Mouse (Mus musculus) 3T3-L1 (cell line): ENCODE data around the gene Psmd9.
A peak's percentile ranks its signal among the peaks of the same experiment; 100 is the strongest.

Experiments
- DNase-seq: peaks from one replicate; pipeline ENCODE4 v3.0.0-alpha.2; 2015; ENCODE audit warnings: low read depth, low spot score

The Psmd9 gene

DNA sequence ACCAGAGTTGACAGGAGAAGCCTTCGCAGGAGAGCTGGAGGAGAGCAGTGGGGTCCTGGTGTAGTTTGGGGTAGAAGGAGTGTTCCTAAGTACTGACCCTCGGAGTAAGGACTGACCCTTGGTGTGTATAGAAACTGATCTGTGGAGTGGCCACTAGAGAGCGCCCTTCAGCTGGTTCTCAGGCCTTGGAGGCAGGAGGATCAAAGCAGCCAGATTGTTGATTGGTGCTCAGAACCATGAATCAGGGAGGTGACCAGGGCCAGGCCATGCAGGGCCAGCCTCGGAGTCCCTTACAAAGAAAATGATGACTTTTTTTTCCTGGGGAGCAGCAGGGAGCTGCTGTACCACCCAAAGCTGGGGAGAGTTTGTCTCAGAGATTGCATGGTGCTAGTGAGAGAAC is 76.3 kb downstream of the Psmd9 start:
- DNase-seq: peak; percentile 84

DNA sequence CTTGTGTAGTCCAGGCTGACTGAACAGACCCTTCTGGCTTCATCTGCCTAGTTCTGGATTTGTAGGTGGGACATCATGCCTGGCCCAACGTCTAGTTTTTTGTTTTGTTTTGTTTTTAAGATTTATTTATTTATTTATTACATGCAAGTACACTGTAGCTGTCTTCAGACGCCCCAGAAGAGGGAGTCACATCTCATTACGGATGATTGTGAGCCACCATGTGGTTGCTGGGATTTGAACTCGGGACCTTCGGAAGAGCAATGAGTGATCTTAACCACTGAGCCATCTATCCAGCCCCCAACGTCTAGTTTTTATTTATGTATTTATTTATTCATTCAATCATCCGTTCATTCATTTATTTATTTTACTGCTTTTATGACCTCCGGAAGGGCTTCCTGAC is 82.2 kb downstream of the Psmd9 start:
- no peak for DNase-seq

DNA sequence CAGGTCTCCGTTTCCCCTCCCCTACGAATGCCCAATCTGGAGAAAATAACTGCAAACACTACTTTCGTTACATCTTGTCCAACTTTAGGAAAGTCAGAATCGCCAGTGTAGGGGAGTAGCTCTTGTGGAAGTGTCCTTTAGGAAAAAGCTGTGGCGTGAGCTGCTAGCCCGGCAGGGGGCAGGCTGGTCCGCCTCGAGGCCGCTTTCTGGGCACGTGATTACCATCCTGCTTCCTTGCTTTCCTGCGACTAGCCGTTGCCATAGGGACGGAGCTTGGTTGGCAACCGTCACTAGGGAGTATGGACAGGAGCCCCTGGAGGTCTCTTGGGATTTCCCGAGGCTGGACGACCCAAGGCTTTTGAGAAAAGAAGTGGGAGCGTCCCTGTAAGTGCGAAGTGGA is 82.6 kb downstream of the Psmd9 start, which contains the start of gene Wdr66:
Gene Wdr66 (plus strand): TSS at position 269 of the 400 bp plus-strand sequence.
- peak; percentile 57 for DNase-seq

- DNase-seq: peak; percentile 69
Observed at GRCm38 (mm10) chr5:123256841-123257755, 87.9 kb downstream of the Psmd9 start.

- DNase-seq: peak; percentile 63
Observed at GRCm38 (mm10) chr5:123258990-123259389, 89.8 kb downstream of the Psmd9 start.

- DNase-seq: no peak
Observed at GRCm38 (mm10) chr5:123260698-123261097, 91.5 kb downstream of the Psmd9 start.

GRCm38 (mm10) chr5:123266909-123267308 is 97.7 kb downstream of the Psmd9 start:
- no peak for DNase-seq

DNA sequence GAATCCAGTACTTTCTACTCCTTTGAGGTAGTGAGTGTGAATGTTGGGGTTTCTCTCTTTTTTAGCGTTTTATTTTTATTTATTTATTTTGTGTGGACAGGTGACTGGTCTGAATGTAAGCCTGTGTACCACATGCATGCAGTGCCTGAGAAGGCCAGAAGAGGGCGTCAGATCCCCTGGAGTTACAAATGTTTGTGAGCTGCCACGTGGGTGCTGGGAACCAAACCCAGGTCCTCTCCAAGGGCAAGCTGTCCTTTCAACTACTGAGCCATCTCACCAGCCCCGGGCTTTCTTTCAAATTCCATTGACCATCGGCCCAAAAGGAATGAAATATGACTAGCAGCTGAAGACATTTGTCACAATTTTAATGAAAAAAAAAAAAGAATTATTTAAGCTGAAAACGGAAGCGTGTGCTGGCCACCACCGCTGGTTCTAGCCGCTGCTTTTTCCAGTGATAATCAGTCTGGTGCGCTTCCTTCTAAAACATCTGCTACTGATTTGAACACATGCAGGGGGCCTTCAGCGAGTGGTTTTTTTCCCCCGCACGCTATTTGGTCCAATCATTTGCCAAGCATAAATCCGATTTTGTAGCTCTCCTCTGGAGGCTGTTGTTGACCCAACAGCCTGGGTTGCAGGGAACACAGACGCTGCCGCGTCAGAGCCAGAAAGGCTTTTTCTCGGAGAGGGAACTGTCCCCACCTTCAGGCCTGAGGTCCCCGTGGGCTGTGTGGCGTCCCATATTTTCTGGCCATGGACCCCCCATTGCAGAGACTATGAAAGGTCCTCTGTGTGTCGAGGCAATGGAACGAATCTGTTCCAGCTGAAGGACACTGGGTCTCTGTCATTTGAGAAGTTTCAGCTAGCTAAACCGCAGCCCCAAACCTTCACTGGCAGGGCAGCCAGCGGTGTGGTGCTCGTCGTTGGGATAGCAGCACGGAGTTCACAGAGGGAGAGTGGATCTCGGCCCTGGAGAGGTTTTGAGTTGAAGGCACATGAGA is 99.6 kb downstream of the Psmd9 start:
- no peak for DNase-seq

GRCm38 (mm10) chr5:123270917-123271316 is 101.7 kb downstream of the Psmd9 start:
- no peak for DNase-seq

DNA sequence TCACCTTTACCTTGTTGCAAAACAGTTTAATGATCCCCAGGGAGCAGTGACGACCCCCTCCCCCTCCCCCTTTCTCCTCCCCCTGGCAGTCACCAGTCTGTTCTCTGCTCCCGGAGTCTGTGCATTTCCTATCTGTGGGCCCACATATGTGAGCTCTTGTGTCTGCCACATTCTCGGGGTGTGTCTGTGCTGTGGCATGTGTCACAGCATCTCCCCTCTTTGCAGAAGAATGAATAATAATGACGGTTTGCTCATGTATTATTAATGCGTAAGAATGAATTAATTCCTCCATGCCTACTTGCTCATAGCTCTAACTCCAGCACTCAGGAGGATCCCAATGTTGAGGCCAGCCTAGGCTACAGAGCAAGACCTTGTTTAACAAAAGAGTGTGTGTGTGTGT is 103.7 kb downstream of the Psmd9 start:
- no peak for DNase-seq

DNA sequence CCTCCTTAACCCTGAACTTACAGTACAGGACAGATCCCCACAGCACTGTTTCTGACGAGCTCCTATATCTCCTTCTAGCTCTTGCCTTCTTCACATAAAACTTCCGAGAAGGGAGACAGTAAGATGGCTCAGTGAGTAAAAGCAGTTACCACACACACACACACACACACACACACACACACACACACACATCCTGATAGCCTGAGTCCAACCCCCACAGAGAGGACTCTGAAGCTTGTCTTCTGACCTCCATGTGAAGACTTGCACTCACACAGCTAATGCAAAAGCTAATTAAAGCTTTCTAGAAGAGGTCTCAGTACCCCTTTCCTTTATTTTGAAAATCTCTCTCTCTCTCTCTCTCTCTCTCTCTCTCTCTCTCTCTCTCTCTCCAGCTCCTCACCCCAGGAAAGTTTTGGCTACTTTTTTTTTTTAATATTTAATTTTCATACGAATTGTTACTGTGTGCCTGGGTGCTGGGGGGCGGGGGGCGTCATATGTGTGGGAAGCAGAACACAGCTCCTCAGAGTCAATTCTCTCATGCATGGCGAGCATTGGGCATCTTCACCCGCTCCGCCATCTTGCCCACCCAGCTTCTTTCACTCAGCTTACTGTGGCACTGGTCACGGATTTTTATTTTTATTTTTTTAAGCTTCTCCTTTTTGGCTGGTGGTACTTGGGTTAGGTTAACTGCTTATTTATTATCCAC is 107.6 kb downstream of the Psmd9 start:
- DNase-seq: no peak

DNA sequence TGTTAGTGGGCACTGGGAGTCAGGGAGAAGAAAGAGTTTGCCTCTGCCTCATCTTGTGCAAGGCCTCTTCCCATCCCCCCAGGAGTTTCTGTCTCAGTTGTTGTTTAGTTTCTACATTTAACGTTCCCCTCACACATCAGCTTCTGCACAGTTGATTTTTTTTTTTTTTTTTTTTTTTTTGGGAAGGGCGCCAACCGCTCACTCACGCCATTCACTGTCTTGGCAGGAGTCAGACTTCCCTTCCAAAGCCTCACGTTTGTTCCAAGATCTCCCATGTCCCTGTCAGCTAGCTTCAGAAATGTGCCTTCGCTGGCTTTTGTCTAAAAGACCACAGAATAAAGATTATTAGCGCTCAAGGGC is 108.1 kb downstream of the Psmd9 start:
- peak; percentile 69 for DNase-seq

GRCm38 (mm10) chr5:123277704-123278103 is 108.5 kb downstream of the Psmd9 start:
- no peak for DNase-seq

DNA sequence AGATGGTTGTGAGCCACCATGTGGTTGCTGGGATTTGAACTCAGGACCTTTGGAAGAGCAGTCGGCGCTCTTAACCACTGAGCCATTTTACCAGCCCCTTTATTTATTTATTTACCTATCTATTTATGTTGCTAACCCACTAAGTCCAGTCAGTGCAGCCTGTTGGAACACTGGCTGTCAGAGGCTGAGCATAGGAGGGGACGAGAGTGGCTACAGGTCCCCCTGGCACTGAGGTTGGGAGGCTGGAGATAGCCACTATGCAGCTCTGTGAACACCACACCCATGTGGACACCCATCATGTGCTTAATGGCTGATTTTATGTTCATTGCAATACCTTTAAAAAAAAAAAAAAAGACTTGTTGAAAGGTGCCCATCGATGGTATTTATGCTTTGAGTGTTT is 110.0 kb downstream of the Psmd9 start:
- DNase-seq: no peak

DNA sequence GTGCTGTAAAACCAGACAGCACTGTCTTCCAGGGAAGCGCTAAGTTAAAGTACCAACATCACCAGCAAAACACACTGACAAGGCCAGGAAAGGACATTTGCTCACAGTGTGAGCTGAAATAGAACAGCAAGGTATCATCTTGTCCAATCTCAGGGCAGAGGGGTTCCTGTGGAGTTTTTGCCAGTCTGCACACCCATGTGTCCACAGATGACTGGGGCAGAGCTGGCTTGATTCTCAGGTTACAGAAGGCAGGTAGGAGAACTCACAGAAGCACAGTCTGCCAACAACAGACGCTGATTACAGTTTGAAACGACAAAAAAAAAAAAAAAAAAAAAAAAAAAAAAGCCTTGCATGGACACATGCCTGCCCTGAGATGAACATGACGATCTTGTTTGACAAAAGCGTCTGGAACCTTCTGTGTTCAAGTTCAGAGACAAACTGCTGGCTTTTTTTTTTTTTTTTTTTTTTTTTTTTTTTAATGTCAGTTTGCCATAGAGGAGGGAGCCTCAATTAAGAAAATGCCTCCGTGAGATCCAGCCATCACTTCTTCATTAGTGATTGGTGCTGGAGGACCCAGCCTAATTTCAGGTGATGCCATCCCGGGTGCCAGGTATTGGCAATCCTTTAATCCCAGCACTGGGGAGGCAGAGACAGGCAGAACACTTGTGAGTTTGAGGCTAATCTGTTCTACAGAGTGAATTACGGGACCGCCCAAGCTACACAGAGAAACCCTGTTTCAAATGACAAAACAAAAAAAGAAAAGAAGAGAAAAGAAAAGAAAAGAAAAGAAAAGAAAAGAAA is 112.3 kb downstream of the Psmd9 start:
- DNase-seq: no peak

GRCm38 (mm10) chr5:123285174-123285573 is 116.0 kb downstream of the Psmd9 start:
- DNase-seq: peak; percentile 38

DNA sequence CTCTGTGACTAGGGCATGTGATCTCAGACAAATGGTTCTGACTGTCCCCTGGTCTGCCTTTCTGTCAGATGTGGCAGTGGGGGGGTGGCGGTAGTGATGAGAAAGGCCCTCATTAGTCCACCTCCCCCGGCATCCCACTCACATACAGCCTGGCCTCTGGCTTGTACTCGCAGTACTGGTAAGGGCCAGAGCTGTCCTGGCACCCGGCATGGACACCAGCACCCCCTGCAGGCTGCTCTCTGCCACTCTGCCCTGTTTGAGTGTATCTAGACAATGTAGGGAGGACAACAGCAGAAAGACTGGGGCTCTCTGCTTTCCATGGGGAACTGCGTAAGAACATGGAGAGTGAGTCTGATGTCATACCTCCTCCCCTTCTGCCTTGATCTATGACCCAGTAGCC is 118.9 kb downstream of the Psmd9 start:
- DNase-seq: no peak

GRCm38 (mm10) chr5:123294653-123295052 is 125.4 kb downstream of the Psmd9 start:
- DNase-seq: no peak

GRCm38 (mm10) chr5:123296224-123296806 is 127.1 kb downstream of the Psmd9 start:
- peak; percentile 14 for DNase-seq

DNA sequence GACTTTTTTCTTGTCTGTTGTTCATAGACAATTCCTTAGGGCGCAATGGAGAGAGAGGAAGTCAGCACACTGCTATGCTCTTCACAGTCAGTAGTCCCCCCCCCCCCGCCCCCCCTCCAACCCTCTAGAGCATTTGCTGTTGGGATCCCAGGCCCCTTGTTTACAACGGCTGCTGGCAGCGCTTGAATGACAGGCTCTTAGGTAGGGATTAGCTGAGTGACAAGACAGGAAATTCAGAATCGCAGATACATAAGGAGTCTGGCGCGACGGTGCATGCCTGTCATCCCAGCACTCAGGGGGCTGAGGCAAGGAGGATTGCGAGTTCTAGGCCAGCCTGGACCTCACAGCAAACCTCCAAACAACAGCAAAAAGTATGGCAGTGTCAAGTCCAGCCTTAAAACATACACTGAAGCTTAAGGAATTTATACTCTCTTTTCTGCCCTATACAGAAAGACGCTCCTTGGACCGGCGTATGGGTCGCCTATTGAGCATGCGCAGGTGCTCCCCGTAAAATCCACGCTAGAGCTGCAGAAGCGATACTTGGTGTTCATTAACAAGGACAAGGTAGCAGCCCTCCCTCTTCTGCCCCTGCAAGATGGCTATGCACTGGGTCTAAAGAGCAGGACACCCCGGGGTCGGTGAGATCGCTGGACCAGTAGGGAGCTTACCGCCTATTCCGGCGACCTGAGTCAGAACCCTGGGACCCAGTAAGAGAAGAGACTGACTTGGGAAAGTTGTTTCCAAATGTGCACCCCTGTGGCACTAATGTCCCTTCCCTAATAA is 128.0 kb downstream of the Psmd9 start:
- DNase-seq: no peak
